In the genomic region with DNA sequence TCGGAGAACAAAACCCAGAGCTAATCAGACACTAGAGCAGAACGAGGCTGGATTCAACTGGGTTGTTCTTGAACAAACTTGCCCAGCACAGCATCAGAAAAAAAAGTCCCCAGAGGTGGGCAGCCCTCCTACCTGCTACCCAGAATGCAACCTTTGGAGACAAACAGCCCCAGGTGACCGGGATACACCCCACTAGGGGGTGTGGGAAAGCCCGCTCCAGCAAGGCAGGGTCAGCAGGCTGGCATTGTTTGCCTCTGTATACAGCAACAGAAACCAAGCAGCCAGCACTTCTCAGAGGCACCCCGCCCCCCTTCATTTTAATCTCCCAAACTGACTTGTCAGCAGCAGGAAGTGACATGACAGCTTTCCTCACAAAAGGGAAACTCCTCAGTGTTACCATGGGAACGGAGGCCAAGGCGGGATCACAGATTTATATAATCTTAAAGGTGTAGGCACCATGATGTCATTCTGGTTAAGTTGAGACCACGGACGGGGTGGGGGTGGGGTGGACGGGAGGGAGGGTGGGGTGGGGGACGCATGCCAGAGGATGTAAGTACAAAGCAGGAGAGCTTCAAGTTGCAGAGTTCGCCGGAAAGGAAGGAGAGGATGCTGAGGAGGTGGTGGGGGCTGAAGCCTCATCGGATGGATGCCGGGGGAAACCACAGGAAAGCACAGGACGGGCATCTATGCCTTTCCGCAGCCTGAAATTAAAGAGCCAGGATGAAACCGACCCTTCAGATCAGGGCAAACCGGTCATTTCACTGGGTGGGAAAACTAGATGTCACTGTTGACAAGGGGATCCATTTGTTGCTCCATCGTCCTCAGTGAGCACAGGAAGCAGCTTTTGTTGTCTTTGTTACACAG, we compare ENCODE assay signal across 8 mouse cellular contexts. TPM values are rescaled to one million over a fixed set of nuclear protein-coding genes. Genes with fewer than 3 reads are reported as not detected.
A peak's percentile ranks its signal among the peaks of the same experiment; 100 is the strongest.
DNase-seq lines count a peak whose midpoint lies in the region; ATAC-seq and TF ChIP-seq lines count a peak whose summit lies in the region.

No protein-coding gene starts in this region.

- peak; percentile 18 for ATAC-seq in liver, postnatal 0 days
- peak; percentile 68 for ATAC-seq in neural tube, embryonic 13.5 days (ENCODE audit: low read depth)

- TF ChIP-seq POLR2A in bone marrow macrophage, adult 2 months (IDR thresholded peaks at IDR 0.05; ENCODE audit: borderline replicate concordance, low read depth, low read length), result 0 out of 2 replicates have a peak, but pooled peaks have one; percentile 15

- H3K36me3 ChIP-seq in E14TG2a.4 (ENCODE audit: insufficient read depth, low read length), result peaks cover 24% of the 10 kb centered on the region
- peaks cover 23% of the 10 kb centered on the region for H3K36me3 ChIP-seq in forebrain, embryonic 10.5 days (replicated peaks)
- H3K36me3 ChIP-seq in liver, postnatal 0 days (replicated peaks; ENCODE audit: insufficient read depth, low read length), result peaks cover 27% of the 10 kb centered on the region
- H3K36me3 ChIP-seq in neural tube, embryonic 13.5 days, result no peaks in the 10 kb centered on the region

- peaks cover 12% of the 10 kb centered on the region for H3K9me3 ChIP-seq in E14TG2a.4 (ENCODE audit: low read length)
- H3K9me3 ChIP-seq in forebrain, embryonic 10.5 days, result no peaks in the 10 kb centered on the region
- no peaks in the 10 kb centered on the region for H3K9me3 ChIP-seq in liver, postnatal 0 days (ENCODE audit: low read length)
- H3K9me3 ChIP-seq in neural tube, embryonic 13.5 days, result no peaks in the 10 kb centered on the region

- peak overlapping the region; percentile 61 for H3K4me3 ChIP-seq in E14TG2a.4 (replicated peaks; ENCODE audit: low read length)
- peak overlapping the region; percentile 46 for H3K4me3 ChIP-seq in bone marrow macrophage, adult 2 months (ENCODE audit: insufficient read depth, low read length)
- H3K4me3 ChIP-seq in forebrain, embryonic 10.5 days, result peak overlapping the region; percentile 48
- 0 out of 2 replicates have a peak overlapping the region, but pooled peaks have one; percentile 13 for H3K4me3 ChIP-seq in liver, postnatal 0 days (ENCODE audit: low read depth, low read length)
- peak overlapping the region; percentile 36 for H3K4me3 ChIP-seq in neural tube, embryonic 13.5 days

- peak overlapping the region; percentile 54 for H3K4me2 ChIP-seq in liver, postnatal 0 days (ENCODE audit: low read depth, low read length)
- H3K4me2 ChIP-seq in neural tube, embryonic 13.5 days, result peak overlapping the region; percentile 90

- TF ChIP-seq EP300 in liver, postnatal 0 days (IDR thresholded peaks at IDR 0.05; ENCODE audit: low read depth), result 0 out of 2 replicates have a peak, but pooled peaks have one; percentile 39

- intact Hi-C loops in heart, postnatal 25 days (cut with DNase I), result no loop called here

- WGBS in forebrain, embryonic 10.5 days, result 2% methylated on average over 20 of the region's 20 CpGs
- 5% methylated on average over 20 of the region's 20 CpGs for WGBS in liver, postnatal 0 days (ENCODE audit: insufficient replicate concordance)
- 2% methylated on average over 20 of the region's 20 CpGs for WGBS in neural tube, embryonic 13.5 days

- 0 out of 2 replicates have a peak overlapping the region, but pooled peaks have one; percentile 17 for H3K9ac ChIP-seq in liver, postnatal 0 days (replicated peaks)
- H3K9ac ChIP-seq in neural tube, embryonic 13.5 days, result peak overlapping the region; percentile 69

- H3K27me3 ChIP-seq in E14TG2a.4 (ENCODE audit: insufficient read depth, low read length), result peaks cover 4% of the 10 kb centered on the region; the same call in 1 of the 2 replicates
- H3K27me3 ChIP-seq in forebrain, embryonic 10.5 days (ENCODE audit: poor library complexity, severe bottlenecking), result no peaks in the 10 kb centered on the region
- H3K27me3 ChIP-seq in liver, postnatal 0 days (ENCODE audit: insufficient read depth, low read length), result no peaks in the 10 kb centered on the region
- H3K27me3 ChIP-seq in neural tube, embryonic 13.5 days, result no peaks in the 10 kb centered on the region

- H3K27ac ChIP-seq in bone marrow macrophage, adult 2 months (ENCODE audit: insufficient read depth, low read depth, low read length), result peak overlapping the region; percentile 93
- peak overlapping the region; percentile 93 for H3K27ac ChIP-seq in forebrain, embryonic 10.5 days
- H3K27ac ChIP-seq in liver, postnatal 0 days (ENCODE audit: low read depth), result peak overlapping the region; percentile 78
- H3K27ac ChIP-seq in neural tube, embryonic 13.5 days (replicated peaks), result peak overlapping the region; percentile 94

- DNase-seq in forebrain, embryonic 10.5 days (ENCODE audit: extremely low spot score, low spot score), result peak; percentile 85
- DNase-seq in heart, postnatal 25 days (ENCODE audit: low spot score), result peak; percentile 77
- peak; percentile 72 to 88 for DNase-seq in layer of hippocampus, adult 18-20 months (ENCODE audit: low spot score in 2 of 2)
- DNase-seq in liver, postnatal 0 days, result peak; percentile 67
- peak; percentile 87 for DNase-seq in thymus, postnatal 0 days (ENCODE audit: low spot score)

- no peak for TF ChIP-seq CTCF in E14TG2a.4 (conservative IDR thresholded peaks at IDR 0.05; ENCODE audit: low read length)
- TF ChIP-seq CTCF in bone marrow macrophage, adult 2 months (IDR thresholded peaks at IDR 0.05; ENCODE audit: low read depth, low read length), result no peak
- TF ChIP-seq CTCF in liver, postnatal 0 days (IDR thresholded peaks at IDR 0.05; ENCODE audit: low read depth), result peak; percentile 18; the same call in 1 of the 2 replicates

- H3K4me1 ChIP-seq in E14TG2a.4 (replicated peaks; ENCODE audit: low read depth, low read length), result peaks cover 59% of the 10 kb centered on the region
- peaks cover 52% of the 10 kb centered on the region for H3K4me1 ChIP-seq in bone marrow macrophage, adult 2 months (ENCODE audit: control insufficient read depth, insufficient read depth, low read length)
- peaks cover 61% of the 10 kb centered on the region for H3K4me1 ChIP-seq in forebrain, embryonic 10.5 days
- H3K4me1 ChIP-seq in liver, postnatal 0 days (ENCODE audit: insufficient read depth), result peaks cover 19% of the 10 kb centered on the region
- H3K4me1 ChIP-seq in neural tube, embryonic 13.5 days (replicated peaks), result peaks cover 55% of the 10 kb centered on the region

RNA-seq across cellular contexts. Expression of a gene that starts 58.2 kb away (rescaled TPM):
- polyA plus RNA-seq in bone marrow macrophage, adult 2 months (2012; ENCODE audit: insufficient read depth, insufficient read length, missing spikeins), result 30.6 and 37.2 TPM in 2 replicates
- polyA plus RNA-seq in forebrain, embryonic 10.5 days (2016; fragmentation: Nextera tagmentation; extraction: Ambion mirVana), result 116 and 127 TPM in 2 replicates
- 10 to 100 TPM; 54.2 to 58.4 TPM for total RNA-seq in heart, postnatal 25 days (2021)
- 100 to 1,000 TPM; 120 to 129 TPM for total RNA-seq in layer of hippocampus, adult 18-20 months (2021)
- 34.4 and 35.0 TPM in 2 replicates for polyA plus RNA-seq in liver, postnatal 0 days (2015; fragmentation: Nextera tagmentation; extraction: Ambion mirVana)
- polyA plus RNA-seq in neural tube, embryonic 13.5 days (2015; fragmentation: Nextera tagmentation; extraction: Ambion mirVana), result 91.0 and 92.7 TPM in 2 replicates
- 64.6 and 70.2 TPM in 2 replicates for polyA plus RNA-seq in thymus, postnatal 0 days (2015; fragmentation: Nextera tagmentation; extraction: Ambion mirVana)

RNA-seq across cellular contexts. Expression of a gene that starts 58.9 kb away (rescaled TPM):
- polyA plus RNA-seq in bone marrow macrophage, adult 2 months (2012; ENCODE audit: insufficient read depth, insufficient read length, missing spikeins), result 25.8 and 32.2 TPM in 2 replicates
- 22.0 and 24.4 TPM in 2 replicates for polyA plus RNA-seq in forebrain, embryonic 10.5 days (2016; fragmentation: Nextera tagmentation; extraction: Ambion mirVana)
- total RNA-seq in heart, postnatal 25 days (2021), result 10 to 100 TPM; 44.8 to 66.4 TPM
- total RNA-seq in layer of hippocampus, adult 18-20 months (2021), result 10 to 100 TPM; 24.8 to 28.2 TPM
- 13.4 and 14.2 TPM in 2 replicates for polyA plus RNA-seq in liver, postnatal 0 days (2015; fragmentation: Nextera tagmentation; extraction: Ambion mirVana)
- 32.5 and 36.8 TPM in 2 replicates for polyA plus RNA-seq in neural tube, embryonic 13.5 days (2015; fragmentation: Nextera tagmentation; extraction: Ambion mirVana)
- polyA plus RNA-seq in thymus, postnatal 0 days (2015; fragmentation: Nextera tagmentation; extraction: Ambion mirVana), result 22.4 and 26.4 TPM in 2 replicates

Comparison
In these comparisons a context has a peak if more than half of its experiments do, and no peak if none do; other contexts are left out.
1. Peak in every context shown above with its lines: DNase-seq, ATAC-seq, H3K4me3 ChIP-seq and H3K27ac ChIP-seq.